Mouse (Mus musculus): ENCODE results near the gene Frmd4a. TPM values are rescaled to one million over a fixed set of nuclear protein-coding genes. Genes with fewer than 3 reads are reported as not detected.

Frmd4a gene
- total RNA-seq, 1 experiment from 2014 or later, result 27.8 TPM

DNA sequence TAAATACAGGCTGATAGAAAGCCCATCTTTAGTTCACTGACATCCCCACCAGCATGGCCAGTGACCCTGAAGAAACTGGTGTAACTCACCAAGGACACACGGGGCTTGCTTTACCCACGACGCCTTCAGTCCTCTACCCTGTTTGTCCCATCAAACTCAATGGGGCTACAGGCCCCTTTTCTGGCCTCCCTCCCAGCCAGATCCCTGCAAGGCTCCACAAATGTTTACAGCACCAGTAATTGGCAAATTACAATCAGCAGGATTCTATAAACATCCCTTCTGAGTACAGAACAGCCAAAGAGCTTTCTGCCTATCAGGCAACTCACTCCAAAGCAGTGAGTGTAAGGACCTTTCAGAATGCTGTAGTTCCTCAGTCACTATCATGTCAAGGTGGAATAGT, 448.6 kb downstream of the Frmd4a start:
- ATAC-seq (replicated peaks in 1 of 2; ENCODE audit: insufficient read depth in 1 of 2, low FRiP score in 2 of 2, low TSS enrichment in 1 of 2, low read depth in 1 of 2, poor library complexity in 2 of 2, severe bottlenecking in 2 of 2), result no peak

GRCm38 (mm10) chr2:4467314-4467713, 449.8 kb downstream of the Frmd4a start:
- peak in 1 of 2 experiments; percentile 48; a peak in 1 of 4 replicates for ATAC-seq (replicated peaks in 1 of 2; ENCODE audit: insufficient read depth in 1 of 2, low FRiP score in 2 of 2, low TSS enrichment in 1 of 2, low read depth in 1 of 2, poor library complexity in 2 of 2, severe bottlenecking in 2 of 2)

DNA sequence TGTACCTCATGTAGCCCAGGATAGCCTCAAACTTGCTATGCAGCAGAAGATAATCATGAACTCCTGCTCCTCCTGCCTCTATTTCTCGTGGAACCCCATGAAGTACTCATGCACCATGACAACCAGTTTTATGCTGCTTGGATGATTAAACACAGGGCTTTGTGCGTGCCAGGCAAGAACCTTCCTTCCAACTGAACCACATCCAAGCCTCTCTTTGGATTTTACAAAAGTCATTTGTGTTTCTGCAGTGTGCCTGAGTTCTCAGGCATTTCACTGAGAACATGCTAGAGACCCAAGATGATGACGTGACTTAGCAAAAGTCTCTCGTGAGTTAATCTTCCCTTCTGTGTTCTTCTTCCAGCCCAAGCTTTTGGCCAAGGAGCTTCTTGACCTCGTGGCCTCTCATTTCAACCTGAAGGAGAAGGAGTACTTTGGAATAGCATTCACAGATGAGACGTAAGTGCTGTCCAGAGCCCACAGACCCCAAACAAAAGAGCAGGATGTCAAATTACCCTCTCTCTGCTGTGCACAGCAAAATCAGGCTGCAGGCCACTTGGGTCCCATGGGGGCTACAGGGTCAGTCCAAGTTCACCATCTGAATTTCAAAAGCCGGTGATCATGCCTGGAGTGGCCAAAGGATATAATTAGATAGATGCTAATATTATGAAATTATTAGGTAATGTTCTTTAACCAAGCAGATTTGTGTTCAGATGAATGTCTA, 455.4 kb downstream of the Frmd4a start:
- no peak for ATAC-seq (replicated peaks in 1 of 2; ENCODE audit: insufficient read depth in 1 of 2, low FRiP score in 2 of 2, low TSS enrichment in 1 of 2, low read depth in 1 of 2, poor library complexity in 2 of 2, severe bottlenecking in 2 of 2)

GRCm38 (mm10) chr2:4473866-4474538, 456.5 kb downstream of the Frmd4a start:
- no peak for ATAC-seq (replicated peaks in 1 of 2; ENCODE audit: insufficient read depth in 1 of 2, low FRiP score in 2 of 2, low TSS enrichment in 1 of 2, low read depth in 1 of 2, poor library complexity in 2 of 2, severe bottlenecking in 2 of 2)

DNA sequence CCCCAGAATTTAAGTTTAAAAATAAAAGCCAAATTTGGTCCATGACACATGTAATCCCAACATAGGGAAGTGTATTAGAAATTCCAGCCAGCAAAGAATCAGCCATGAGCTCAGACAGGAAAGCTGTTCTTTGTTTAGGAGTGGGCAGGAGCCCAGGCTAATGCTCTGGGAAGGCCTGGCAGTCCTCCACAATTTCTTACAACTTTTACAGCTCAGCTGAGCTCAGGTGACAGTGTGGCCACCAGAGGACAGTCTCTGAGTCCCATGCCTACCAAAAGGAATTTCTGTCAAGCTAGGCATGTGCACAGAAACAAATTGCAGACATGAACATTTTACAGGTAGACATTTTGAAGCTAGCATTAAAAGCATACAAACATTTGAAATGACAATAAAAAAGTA, 457.0 kb downstream of the Frmd4a start:
- ATAC-seq (replicated peaks in 1 of 2; ENCODE audit: insufficient read depth in 1 of 2, low FRiP score in 2 of 2, low TSS enrichment in 1 of 2, low read depth in 1 of 2, poor library complexity in 2 of 2, severe bottlenecking in 2 of 2), result no peak

DNA sequence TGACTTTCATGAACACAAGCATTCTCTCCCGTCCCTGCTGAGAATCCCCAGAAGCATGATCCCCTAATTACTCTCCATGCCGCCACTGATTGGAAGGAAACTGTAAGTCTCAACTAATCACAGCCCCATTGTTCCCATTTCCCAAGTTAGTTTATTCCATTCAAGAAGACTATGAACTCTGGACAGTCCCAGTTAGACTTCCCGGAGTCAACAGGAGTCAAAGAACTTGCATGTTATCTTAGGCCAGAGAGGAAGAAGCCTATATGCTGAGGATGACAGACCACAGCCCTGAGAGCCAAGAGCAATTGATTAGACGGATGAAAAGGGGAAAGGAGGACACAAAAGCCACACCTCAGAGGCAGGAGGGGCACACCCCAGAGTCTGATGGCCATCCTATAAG, 458.5 kb downstream of the Frmd4a start:
- ATAC-seq (replicated peaks in 1 of 2; ENCODE audit: insufficient read depth in 1 of 2, low FRiP score in 2 of 2, low TSS enrichment in 1 of 2, low read depth in 1 of 2, poor library complexity in 2 of 2, severe bottlenecking in 2 of 2), result no peak

GRCm38 (mm10) chr2:4476608-4477007, 459.1 kb downstream of the Frmd4a start:
- peak in 1 of 2 experiments; percentile 32; a peak in 1 of 4 replicates for ATAC-seq (replicated peaks in 1 of 2; ENCODE audit: insufficient read depth in 1 of 2, low FRiP score in 2 of 2, low TSS enrichment in 1 of 2, low read depth in 1 of 2, poor library complexity in 2 of 2, severe bottlenecking in 2 of 2)

- ATAC-seq (replicated peaks in 1 of 2; ENCODE audit: insufficient read depth in 1 of 2, low FRiP score in 2 of 2, low TSS enrichment in 1 of 2, low read depth in 1 of 2, poor library complexity in 2 of 2, severe bottlenecking in 2 of 2), result no peak
Measured at GRCm38 (mm10) chr2:4477311-4477710, 459.8 kb downstream of the Frmd4a start.

DNA sequence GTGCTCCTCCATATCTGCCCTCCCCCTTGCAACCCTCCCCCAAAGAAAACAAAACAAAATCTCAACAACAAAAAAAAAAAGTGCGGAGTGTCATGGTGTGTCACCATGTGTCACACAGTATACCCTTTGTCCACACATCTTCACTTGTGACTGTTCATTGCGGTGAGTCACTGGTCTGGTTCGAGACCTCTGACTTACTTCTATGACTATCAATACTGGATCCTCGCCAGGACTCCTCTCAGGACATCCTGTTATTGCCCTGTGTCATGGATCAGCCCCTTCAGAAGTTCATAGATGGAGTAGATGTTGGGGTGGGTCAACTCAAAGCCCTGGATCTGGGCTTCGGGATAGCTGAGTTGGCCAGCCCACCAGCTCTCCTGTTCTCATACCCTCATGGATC, 462.7 kb downstream of the Frmd4a start:
- ATAC-seq (replicated peaks in 1 of 2; ENCODE audit: insufficient read depth in 1 of 2, low FRiP score in 2 of 2, low TSS enrichment in 1 of 2, low read depth in 1 of 2, poor library complexity in 2 of 2, severe bottlenecking in 2 of 2), result no peak

GRCm38 (mm10) chr2:4481154-4481553, 463.6 kb downstream of the Frmd4a start:
- no peak for ATAC-seq (replicated peaks in 1 of 2; ENCODE audit: insufficient read depth in 1 of 2, low FRiP score in 2 of 2, low TSS enrichment in 1 of 2, low read depth in 1 of 2, poor library complexity in 2 of 2, severe bottlenecking in 2 of 2)

GRCm38 (mm10) chr2:4486185-4486584, 468.7 kb downstream of the Frmd4a start:
- ATAC-seq (replicated peaks in 1 of 2; ENCODE audit: insufficient read depth in 1 of 2, low FRiP score in 2 of 2, low TSS enrichment in 1 of 2, low read depth in 1 of 2, poor library complexity in 2 of 2, severe bottlenecking in 2 of 2), result no peak

GRCm38 (mm10) chr2:4487280-4487679, 469.8 kb downstream of the Frmd4a start:
- no peak for ATAC-seq (replicated peaks in 1 of 2; ENCODE audit: insufficient read depth in 1 of 2, low FRiP score in 2 of 2, low TSS enrichment in 1 of 2, low read depth in 1 of 2, poor library complexity in 2 of 2, severe bottlenecking in 2 of 2)

GRCm38 (mm10) chr2:4490845-4491244, 473.3 kb downstream of the Frmd4a start:
- ATAC-seq (replicated peaks in 1 of 2; ENCODE audit: insufficient read depth in 1 of 2, low FRiP score in 2 of 2, low TSS enrichment in 1 of 2, low read depth in 1 of 2, poor library complexity in 2 of 2, severe bottlenecking in 2 of 2), result no peak

- ATAC-seq (replicated peaks in 1 of 2; ENCODE audit: insufficient read depth in 1 of 2, low FRiP score in 2 of 2, low TSS enrichment in 1 of 2, low read depth in 1 of 2, poor library complexity in 2 of 2, severe bottlenecking in 2 of 2), result peak; percentile 71 to 80
Measured at GRCm38 (mm10) chr2:4492485-4493481, 475.3 kb downstream of the Frmd4a start.

DNA sequence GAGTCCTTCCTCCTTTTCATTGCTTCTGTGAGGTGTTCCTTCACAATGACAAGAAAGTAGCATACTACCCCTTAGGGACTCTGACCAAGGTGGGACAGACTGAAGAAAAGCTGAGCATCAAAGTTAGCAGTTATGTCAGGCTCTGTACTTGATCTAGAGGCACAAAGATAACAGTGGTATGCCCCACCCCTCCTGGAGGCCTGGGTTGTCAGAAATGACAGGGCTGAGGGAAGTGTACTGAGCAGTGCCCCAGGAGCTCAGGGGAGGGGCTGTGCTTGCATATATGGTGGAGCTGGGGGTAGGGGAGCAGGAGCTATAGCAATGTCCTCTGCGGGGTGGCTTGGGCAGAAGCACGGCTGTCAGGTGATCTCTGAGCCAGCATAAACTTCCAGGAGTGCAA, 477.0 kb downstream of the Frmd4a start:
- no peak for ATAC-seq (replicated peaks in 1 of 2; ENCODE audit: insufficient read depth in 1 of 2, low FRiP score in 2 of 2, low TSS enrichment in 1 of 2, low read depth in 1 of 2, poor library complexity in 2 of 2, severe bottlenecking in 2 of 2)

- ATAC-seq (replicated peaks in 1 of 2; ENCODE audit: insufficient read depth in 1 of 2, low FRiP score in 2 of 2, low TSS enrichment in 1 of 2, low read depth in 1 of 2, poor library complexity in 2 of 2, severe bottlenecking in 2 of 2), result peak; percentile 86 to 95
Measured at GRCm38 (mm10) chr2:4499257-4499656, 481.7 kb downstream of the Frmd4a start.

DNA sequence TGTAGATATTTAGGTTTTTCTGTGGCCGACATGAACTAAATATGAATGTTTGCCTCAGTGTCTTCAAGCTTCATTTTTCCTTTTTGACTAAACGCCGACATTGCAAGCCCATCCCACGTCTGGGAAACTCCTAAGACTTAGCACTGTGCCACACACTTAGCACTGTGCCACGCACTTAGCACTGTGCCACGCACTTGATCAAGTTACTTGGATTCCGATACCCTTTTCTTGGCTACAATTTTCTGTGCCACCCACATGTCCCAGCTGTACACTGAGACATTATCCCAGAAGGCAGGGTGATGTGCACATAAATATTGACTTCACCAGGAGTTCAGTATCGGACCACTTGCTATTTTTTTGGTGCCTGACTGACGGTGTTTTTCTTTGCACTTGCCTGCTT, 482.4 kb downstream of the Frmd4a start:
- ATAC-seq (replicated peaks in 1 of 2; ENCODE audit: insufficient read depth in 1 of 2, low FRiP score in 2 of 2, low TSS enrichment in 1 of 2, low read depth in 1 of 2, poor library complexity in 2 of 2, severe bottlenecking in 2 of 2), result no peak

Measured in hematopoietic stem cell, adult 5-6 weeks (primary cell).